Mouse (Mus musculus) MEL (cell line): ENCODE measurements around the gene Selenom. TPM values are rescaled to one million over a fixed set of nuclear protein-coding genes. Genes with fewer than 3 reads are reported as not detected.

Experiments
- DNase-seq: peaks from one replicate; pipeline ENCODE4 v3.0.0; 2011; ENCODE audit warnings: low read depth, low spot score
- H3K27ac ChIP-seq: 2 replicates; pipeline ENCODE4 v1.5.1; 2012; ENCODE audit warnings: low read depth, mild to moderate bottlenecking, control low read depth, low read length, moderate library complexity; ENCODE audit not compliant: control insufficient read depth
- H3K27me3 ChIP-seq, 2 experiments: fragments of 150-350 bp in 1 of 2; sonication (generic) in 1 of 2; 2 replicates each; pipeline ENCODE4 v1.6.1; 2012; ENCODE audit warnings: low read length in 2 of 2, mild to moderate bottlenecking in 2 of 2, improper control_type of control experiment in 1 of 2, moderate library complexity in 1 of 2; ENCODE audit not compliant: insufficient read depth in 2 of 2, control insufficient read depth in 1 of 2
- H3K36me3 ChIP-seq, 2 experiments: 2 replicates each; pipeline ENCODE4 v1.6.1; 2012 to 2014; ENCODE audit warnings: low read length in 2 of 2, improper control_type of control experiment in 1 of 2, inconsistent platforms in 1 of 2, mild to moderate bottlenecking in 1 of 2; ENCODE audit not compliant: insufficient read depth in 2 of 2, control insufficient read depth in 1 of 2
- H3K4me1 ChIP-seq, 2 experiments: fragments of 150-350 bp in 1 of 2; sonication (generic) in 1 of 2; 2 replicates each; pipeline ENCODE4 v1.6.1; 2012; ENCODE audit warnings: low read length in 2 of 2, improper control_type of control experiment in 1 of 2, mild to moderate bottlenecking in 1 of 2; ENCODE audit not compliant: insufficient read depth in 2 of 2, control insufficient read depth in 1 of 2
- H3K4me3 ChIP-seq, 2 experiments: fragments of 150-350 bp in 1 of 2; sonication (generic) in 1 of 2; 2 replicates each; pipeline ENCODE4 v1.5.1; 2012; ENCODE audit warnings: low read depth in 2 of 2, low read length in 2 of 2, mild to moderate bottlenecking in 2 of 2, moderate library complexity in 2 of 2, control low read depth in 1 of 2, improper control_type of control experiment in 1 of 2; ENCODE audit not compliant: control insufficient read depth in 1 of 2, insufficient read depth in 1 of 2
- H3K79me2 ChIP-seq: 2 replicates; pipeline ENCODE4 v1.6.1; 2012; ENCODE audit warnings: mild to moderate bottlenecking, low read length, moderate library complexity; ENCODE audit not compliant: control insufficient read depth, poor library complexity, insufficient read depth
- H3K9ac ChIP-seq: 2 replicates; pipeline ENCODE4 v1.6.1; 2012; ENCODE audit warnings: low read depth, mild to moderate bottlenecking, control low read depth, low read length, moderate library complexity; ENCODE audit not compliant: control insufficient read depth, poor library complexity, severe bottlenecking
- H3K9me3 ChIP-seq: fragments of 150-350 bp; sonication (generic); replicated peaks from 2 replicates; pipeline ENCODE4 v1.6.1; 2012; ENCODE audit warnings: mild to moderate bottlenecking, low read length, improper control_type of control experiment, moderate library complexity; ENCODE audit not compliant: insufficient read depth
- BHLHE40 ChIP-seq: IDR thresholded peaks from 2 replicates; pipeline ENCODE4 v1.6.1; 2012; ENCODE audit warnings: low read depth, mild to moderate bottlenecking, inconsistent platforms, low read length, improper control_type of control experiment, borderline replicate concordance
- CTCF ChIP-seq, 3 experiments: IDR thresholded peaks in 2 of 3; conservative IDR thresholded peaks in 1 of 3; 2 replicates each; pipeline ENCODE4 v1.5.1; 2011 to 2012; ENCODE audit warnings: low read length in 3 of 3, low read depth in 2 of 3, mild to moderate bottlenecking in 2 of 3, improper control_type of control experiment in 1 of 3, inconsistent platforms in 1 of 3, mixed read lengths in 1 of 3, moderate library complexity in 1 of 3; ENCODE audit not compliant: control insufficient read depth in 1 of 3, insufficient read depth in 1 of 3, poor library complexity in 1 of 3, severe bottlenecking in 1 of 3
- GATA1 ChIP-seq: IDR thresholded peaks from 2 replicates; pipeline ENCODE4 v1.6.1; 2011; ENCODE audit warnings: low read depth, low read length, improper control_type of control experiment
- JUND ChIP-seq: IDR thresholded peaks from 2 replicates; pipeline ENCODE4 v1.6.1; 2011; ENCODE audit warnings: low read depth, mild to moderate bottlenecking, improper control_type of control experiment, low read length
- POLR2AphosphoS2 ChIP-seq: IDR thresholded peaks from 2 replicates; pipeline ENCODE4 v1.6.1; 2011; ENCODE audit warnings: low read length, improper control_type of control experiment
- POLR2AphosphoS5 ChIP-seq: IDR thresholded peaks from 2 replicates; pipeline ENCODE4 v1.6.1; 2012; ENCODE audit warnings: low read depth, borderline replicate concordance, mild to moderate bottlenecking, inconsistent platforms, low read length, moderate library complexity, mixed read lengths
- SMC3 ChIP-seq: IDR thresholded peaks from 2 replicates; pipeline ENCODE4 v1.6.1; 2011; ENCODE audit warnings: low read depth, low read length, improper control_type of control experiment
- TAL1 ChIP-seq: IDR thresholded peaks from 2 replicates; pipeline ENCODE4 v1.6.1; 2012; ENCODE audit warnings: mild to moderate bottlenecking, inconsistent platforms, low read length, moderate library complexity, mixed read lengths
- TCF12 ChIP-seq: IDR thresholded peaks from 2 replicates; pipeline ENCODE4 v1.6.1; 2014; ENCODE audit warnings: low read depth, mild to moderate bottlenecking, inconsistent platforms, low read length, improper control_type of control experiment, moderate library complexity
- USF1 ChIP-seq: IDR thresholded peaks from 2 replicates; pipeline ENCODE4 v1.6.1; 2014; ENCODE audit warnings: low read depth, mild to moderate bottlenecking, inconsistent platforms, low read length, improper control_type of control experiment, moderate library complexity
- ZC3H11A ChIP-seq: IDR thresholded peaks from 2 replicates; pipeline ENCODE4 v1.6.1; 2012; ENCODE audit warnings: low read depth, mild to moderate bottlenecking, inconsistent platforms, low read length, improper control_type of control experiment
- polyA plus RNA-seq, 2 experiments: library from polyadenylated mRNA; stranded (reverse) in 1 of 2; unstranded in 1 of 2; fragments of >175 nt in 1 of 2; fragments of >200 nt in 1 of 2; gene quantifications; 2 replicates each; pipeline versions ENCODE4 v1.2.1 to v1.2.4; 2012; ENCODE audit warnings: low replicate concordance in 2 of 2, low read depth in 1 of 2; ENCODE audit not compliant: insufficient read length in 2 of 2, insufficient read depth in 1 of 2, missing spikeins in 1 of 2
- total RNA-seq: library from RNA; depleted of rRNA; stranded (reverse); fragments of 300-350 nt; gene quantifications from 2 replicates; pipeline ENCODE4 v1.2.3, GENCODE M21; 2012

The Selenom gene
- total and polyA plus RNA-seq, 3 experiments, result 29.5 to 35.4 TPM; not detected in 1

DNA sequence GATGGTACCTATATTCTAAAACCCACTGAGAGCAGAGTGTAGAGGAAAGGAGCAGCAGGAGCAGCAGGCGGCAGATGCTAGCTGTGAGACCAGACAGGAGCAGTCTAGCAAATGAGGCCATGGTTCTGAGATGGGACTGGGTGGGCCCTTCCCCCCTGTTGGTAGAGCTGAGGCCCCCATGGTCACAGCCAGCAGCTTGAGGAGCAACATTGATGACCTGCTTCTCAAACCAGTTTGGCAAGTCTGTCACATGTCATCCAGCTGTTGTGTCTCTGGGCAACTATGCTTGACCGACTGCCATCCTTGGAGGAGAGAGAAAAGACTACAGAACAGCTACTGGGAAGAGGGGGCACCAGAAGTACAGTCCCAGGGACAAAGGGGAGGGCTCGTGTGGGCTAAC is 27.4 kb downstream of the Selenom start:
- Histone ChIP-seq H3K36me3 (peaks cover 0 to 10% of the 10 kb centered on the region in 2 experiments; a peak in 2 of 4 replicates), H3K9ac (no peak overlapping the region), H3K27me3 (no peaks in the 10 kb centered on the region), H3K79me2 (peaks cover 3% of the 10 kb centered on the region; the same call in 1 of the 2 replicates), H3K9me3 (no peaks in the 10 kb centered on the region), H3K27ac (no peak overlapping the region), H3K4me1 (peaks cover 4 to 26% of the 10 kb centered on the region in 2 experiments), H3K4me3 (no peak overlapping the region)
- TF ChIP-seq GATA1 (no peak), BHLHE40 (no peak), POLR2AphosphoS2 (no peak), TCF12 (no peak), POLR2AphosphoS5 (no peak), JUND (no peak), USF1 (no peak), TAL1 (no peak), ZC3H11A (no peak), SMC3 (no peak)
- no peak for DNase-seq

- Histone ChIP-seq H3K9me3 (no peaks in the 10 kb centered on the region), H3K79me2 (peaks cover 3% of the 10 kb centered on the region; the same call in 1 of the 2 replicates), H3K27ac (no peak overlapping the region), H3K36me3 (peaks cover 0 to 10% of the 10 kb centered on the region in 2 experiments; a peak in 2 of 4 replicates), H3K4me3 (no peak overlapping the region), H3K27me3 (no peaks in the 10 kb centered on the region), H3K4me1 (peaks cover 6 to 27% of the 10 kb centered on the region in 2 experiments), H3K9ac (no peak overlapping the region)
- no peak for TF ChIP-seq POLR2AphosphoS5
- DNase-seq, result no peak
These were observed 28.5 kb downstream of the Selenom start for GRCm38 (mm10) chr11:3543001-3543400.

- Histone ChIP-seq H3K4me1 (peaks cover 3 to 20% of the 10 kb centered on the region in 2 experiments), H3K27me3 (no peaks in the 10 kb centered on the region), H3K27ac (no peak overlapping the region), H3K9me3 (no peaks in the 10 kb centered on the region), H3K36me3 (peaks cover 0 to 7% of the 10 kb centered on the region in 2 experiments; a peak in 2 of 4 replicates), H3K4me3 (no peak overlapping the region), H3K79me2 (no peaks in the 10 kb centered on the region), H3K9ac (no peak overlapping the region)
- no peak for DNase-seq
- TF ChIP-seq BHLHE40 (no peak), SMC3 (peak; percentile 27; the same call in 1 of the 2 replicates), CTCF (IDR thresholded peaks at IDR 0.05 in 2 of 3, conservative IDR thresholded peaks at IDR 0.05 in 1 of 3; ENCODE audit: control insufficient read depth in 1 of 3, insufficient read depth in 1 of 3, low read depth in 2 of 3, low read length in 3 of 3, poor library complexity in 1 of 3, severe bottlenecking in 1 of 3) (peak; percentile 40 to 55 (median 42))
These were observed 29.9 kb downstream of the Selenom start for GRCm38 (mm10) chr11:3544409-3544808.
